Comparison of ENCODE assay signal across 10 mouse cellular contexts in genomic region chr12:80208126-80208820, GRCm38 (mm10). TPM values are rescaled to one million over a fixed set of nuclear protein-coding genes. Genes with fewer than 3 reads are reported as not detected.
DNase-seq lines count a peak whose midpoint lies in the region; ATAC-seq and TF ChIP-seq lines count a peak whose summit lies in the region.
"Had no signal": no experiment of that assay in that cellular context is flagged by ENCODE, and none has a peak within 500 bp of the region (broad histone marks: within the 10 kb centered on the region; RNA-seq: fewer than 3 reads in every experiment).

No protein-coding gene starts in this region.

- H3K27ac ChIP-seq in lung, embryonic 14.5 days (ENCODE audit: low read depth), result peak overlapping the region; percentile 80; the same call in 1 of the 2 replicates
- H3K27ac ChIP-seq in heart, embryonic 15.5 days, result peak overlapping the region; percentile 84
- H3K27ac ChIP-seq in neural tube, embryonic 15.5 days (replicated peaks), result no peak overlapping the region

- no peaks in the 10 kb centered on the region for H3K9me3 ChIP-seq in lung, embryonic 14.5 days (ENCODE audit: low read depth, low read length)
- no peaks in the 10 kb centered on the region for H3K9me3 ChIP-seq in heart, embryonic 15.5 days (replicated peaks)
- H3K9me3 ChIP-seq in neural tube, embryonic 15.5 days (replicated peaks), result no peaks in the 10 kb centered on the region

- WGBS in lung, embryonic 14.5 days, result 38% methylated on average over 19 of the region's 19 CpGs
- WGBS in lung, adult 2 months, result 31% methylated on average over 19 of the region's 19 CpGs
- WGBS in heart, embryonic 15.5 days, result 29% methylated on average over 19 of the region's 19 CpGs
- 56% methylated on average over 19 of the region's 19 CpGs for WGBS in neural tube, embryonic 15.5 days

- no peak overlapping the region for H3K4me2 ChIP-seq in lung, embryonic 14.5 days
- peak overlapping the region; percentile 23; the same call in 1 of the 2 replicates for H3K4me2 ChIP-seq in heart, embryonic 15.5 days
- peak overlapping the region; percentile 64 for H3K4me2 ChIP-seq in myocyte (ENCODE audit: low read depth)
- no peak overlapping the region for H3K4me2 ChIP-seq in neural tube, embryonic 15.5 days

- no peak overlapping the region for H3K4me3 ChIP-seq in lung, embryonic 14.5 days (ENCODE audit: low read depth, low read length)
- no peak overlapping the region for H3K4me3 ChIP-seq in lung, adult 2 months (replicated peaks; ENCODE audit: extremely low read depth, low read depth, low read length)
- no peak overlapping the region for H3K4me3 ChIP-seq in heart, embryonic 15.5 days
- H3K4me3 ChIP-seq in myocyte, result no peak overlapping the region
- H3K4me3 ChIP-seq in neural tube, embryonic 15.5 days (replicated peaks), result no peak overlapping the region

- peaks cover 69% of the 10 kb centered on the region for H3K79me2 ChIP-seq in myocyte (ENCODE audit: control insufficient read depth, insufficient read depth)

- peak; percentile 68 for DNase-seq in lung, embryonic 14.5 days
- DNase-seq in lung, adult 2 months, result no peak
- DNase-seq in T-cell, adult 2 months (ENCODE audit: low spot score), result peak; percentile 7
- DNase-seq in adrenal gland, postnatal 36 days, result no peak
- no peak for DNase-seq in spleen, adult 12 weeks (ENCODE audit: low spot score)
- DNase-seq: gastrocnemius, postnatal 10 days; thymus, postnatal 36 days had no signal

- H3ac ChIP-seq in myocyte (ENCODE audit: control insufficient read depth, insufficient read length), result no peak overlapping the region

- no peak overlapping the region for H3K9ac ChIP-seq in lung, embryonic 14.5 days
- 0 out of 2 replicates have a peak overlapping the region, but pooled peaks have one; percentile 20 for H3K9ac ChIP-seq in heart, embryonic 15.5 days
- H3K9ac ChIP-seq in neural tube, embryonic 15.5 days (replicated peaks), result no peak overlapping the region

- peaks cover 51% of the 10 kb centered on the region for H3K36me3 ChIP-seq in lung, embryonic 14.5 days (ENCODE audit: insufficient read depth)
- peaks cover 25% of the 10 kb centered on the region for H3K36me3 ChIP-seq in heart, embryonic 15.5 days
- peaks cover 25% of the 10 kb centered on the region for H3K36me3 ChIP-seq in myocyte (ENCODE audit: control insufficient read depth, insufficient read depth)
- H3K36me3 ChIP-seq in neural tube, embryonic 15.5 days, result peaks cover 15% of the 10 kb centered on the region

- TF ChIP-seq POLR2A in lung, adult 2 months (IDR thresholded peaks at IDR 0.05; ENCODE audit: borderline replicate concordance, extremely low read depth, low read depth, low read length), result no peak
- no peak for TF ChIP-seq POLR2A in myocyte (IDR thresholded peaks at IDR 0.05; ENCODE audit: insufficient read length, low read depth)

- TF ChIP-seq CTCF in lung, embryonic 14.5 days (IDR thresholded peaks at IDR 0.05; ENCODE audit: low read depth), result no peak
- no peak for TF ChIP-seq CTCF in lung, adult 2 months (IDR thresholded peaks at IDR 0.05; ENCODE audit: insufficient read depth, low read length)

- no peaks in the 10 kb centered on the region for H3K27me3 ChIP-seq in lung, embryonic 14.5 days (ENCODE audit: insufficient read depth, low read length)
- H3K27me3 ChIP-seq in heart, embryonic 15.5 days, result no peaks in the 10 kb centered on the region
- H3K27me3 ChIP-seq in myocyte (ENCODE audit: control insufficient read depth, insufficient read depth, insufficient read length), result no peaks in the 10 kb centered on the region
- no peaks in the 10 kb centered on the region for H3K27me3 ChIP-seq in neural tube, embryonic 15.5 days (replicated peaks)

- H3K4me1 ChIP-seq in lung, embryonic 14.5 days (ENCODE audit: insufficient read depth), result peaks cover 22% of the 10 kb centered on the region
- H3K4me1 ChIP-seq in lung, adult 2 months (ENCODE audit: control insufficient read depth, insufficient read depth, low read length), result peaks cover 6% of the 10 kb centered on the region
- peaks cover 52% of the 10 kb centered on the region for H3K4me1 ChIP-seq in heart, embryonic 15.5 days (replicated peaks)
- H3K4me1 ChIP-seq in neural tube, embryonic 15.5 days, result peaks cover 6% of the 10 kb centered on the region; the same call in 1 of the 2 replicates

- peak; percentile 42; the same call in 1 of the 2 replicates for ATAC-seq in lung, embryonic 14.5 days (ENCODE audit: insufficient read depth)
- ATAC-seq in heart, embryonic 15.5 days (replicated peaks; ENCODE audit: insufficient number of reproducible peaks, insufficient read depth, low FRiP score, low read depth), result peak; percentile 63
- no peak for ATAC-seq in neural tube, embryonic 15.5 days (ENCODE audit: low FRiP score)

TF ChIP-seq in myocyte, 11 proteins besides CTCF, POLR2A, EP300 and RAD21:
- TF ChIP-seq CEBPB (IDR thresholded peaks at IDR 0.05; ENCODE audit: insufficient read depth, poor library complexity, severe bottlenecking) (no peak), SRF (IDR thresholded peaks at IDR 0.05; ENCODE audit: control insufficient read depth, insufficient read length, low read depth) (peak; percentile 98)

RNA-seq across cellular contexts. Expression of gene Actn1, which starts 51.9 kb away (rescaled TPM):
- 71.9 and 86.2 TPM in 2 replicates for polyA plus RNA-seq in lung, embryonic 14.5 days (2014; fragmentation: Nextera tagmentation; extraction: Ambion mirVana)
- 74.9 and 95.5 TPM in 2 replicates for polyA plus RNA-seq in lung, adult 2 months (2012; rRNA removed)
- polyA plus RNA-seq in heart, embryonic 15.5 days (2015; fragmentation: Nextera tagmentation; extraction: Ambion mirVana), result 29.2 and 42.3 TPM in 2 replicates
- polyA plus RNA-seq in myocyte (2012; fragmentation: generic; extraction: Trizol), result 166 TPM
- polyA plus RNA-seq in neural tube, embryonic 15.5 days (2015; fragmentation: Nextera tagmentation; extraction: Ambion mirVana), result 8.0 and 19.7 TPM in 2 replicates
- 10 to 100 TPM; 31.2 to 46.1 TPM for total RNA-seq in adrenal gland, postnatal 36 days (2021)

Comparison
In these comparisons a context has a peak if more than half of its experiments do, and no peak if none do; other contexts are left out.
1. DNase-seq: peak in lung, embryonic 14.5 days (single experiment) and T-cell, adult 2 months (single experiment); none in lung, adult 2 months (single experiment), adrenal gland, postnatal 36 days (0 of 2) and spleen, adult 12 weeks (single experiment).
2. H3K4me2 ChIP-seq: peak in heart, embryonic 15.5 days (single experiment) and myocyte (single experiment); none in lung, embryonic 14.5 days (single experiment) and neural tube, embryonic 15.5 days (single experiment).